Mouse (Mus musculus) c-Kit-negative CD71-positive TER-119-positive erythroid progenitor cells, embryonic 14.5 days (primary cell): ENCODE measurements around the gene Caprin1.

ENCODE experiments used
- DNase-seq: peaks from one replicate; pipeline ENCODE4 v3.0.0-alpha.2; 2013; ENCODE audit warnings: low read depth, low spot score

Gene Caprin1

GRCm38 (mm10) chr2:103797491-103798009 lies at the start of gene Caprin1:
Caprin1 (minus strand) TSS chr2:103797649.
- DNase-seq, result peak; percentile 83

GRCm38 (mm10) chr2:103846875-103847274 lies 49.4 kb upstream of the Caprin1 start:
- DNase-seq, result no peak

- DNase-seq, result no peak
Measured at GRCm38 (mm10) chr2:103846271-103846670, 48.8 kb upstream of the Caprin1 start.

GRCm38 (mm10) chr2:103844016-103844415 lies 46.6 kb upstream of the Caprin1 start:
- DNase-seq, result no peak

- no peak for DNase-seq
Measured at GRCm38 (mm10) chr2:103843321-103843720, 45.9 kb upstream of the Caprin1 start.

GRCm38 (mm10) chr2:103842299-103842698 lies 44.9 kb upstream of the Caprin1 start:
- no peak for DNase-seq

GRCm38 (mm10) chr2:103838483-103838882 lies 41.0 kb upstream of the Caprin1 start:
- no peak for DNase-seq

- no peak for DNase-seq
Measured at GRCm38 (mm10) chr2:103837166-103837565, 39.7 kb upstream of the Caprin1 start.

- no peak for DNase-seq
Measured at GRCm38 (mm10) chr2:103835614-103836395, 38.4 kb upstream of the Caprin1 start.

GRCm38 (mm10) chr2:103833816-103834445 lies 36.5 kb upstream of the Caprin1 start:
- DNase-seq, result no peak

- no peak for DNase-seq
Measured at GRCm38 (mm10) chr2:103832899-103833298, 35.5 kb upstream of the Caprin1 start.

GRCm38 (mm10) chr2:103828900-103829299 lies 31.5 kb upstream of the Caprin1 start:
- DNase-seq, result no peak

GRCm38 (mm10) chr2:103824916-103825315 lies 27.5 kb upstream of the Caprin1 start:
- no peak for DNase-seq

GRCm38 (mm10) chr2:103822560-103822959 lies 25.1 kb upstream of the Caprin1 start:
- DNase-seq, result no peak

- no peak for DNase-seq
Measured at GRCm38 (mm10) chr2:103817145-103817895, 19.9 kb upstream of the Caprin1 start.

- DNase-seq, result no peak
Measured at GRCm38 (mm10) chr2:103815976-103816375, 18.5 kb upstream of the Caprin1 start.

GRCm38 (mm10) chr2:103811465-103812191 lies 14.2 kb upstream of the Caprin1 start:
- DNase-seq, result no peak

- DNase-seq, result no peak
Measured at GRCm38 (mm10) chr2:103810412-103810811, 13.0 kb upstream of the Caprin1 start.

- DNase-seq, result no peak
Measured at GRCm38 (mm10) chr2:103808466-103808865, 11.0 kb upstream of the Caprin1 start.

GRCm38 (mm10) chr2:103803770-103804530 lies 6.5 kb upstream of the Caprin1 start:
- DNase-seq, result no peak

- DNase-seq, result no peak
Measured at GRCm38 (mm10) chr2:103802422-103802821, 5.0 kb upstream of the Caprin1 start.
